In genomic region chrX:11086257-11087072, GRCm38 (mm10) we compare ENCODE assay signal across 16 mouse cellular contexts.
DNase-seq lines count a peak whose midpoint lies in the region; ATAC-seq and TF ChIP-seq lines count a peak whose summit lies in the region.
"Had no signal": no experiment of that assay in that cellular context is flagged by ENCODE, and none has a peak within 500 bp of the region (broad histone marks: within the 10 kb centered on the region; RNA-seq: fewer than 3 reads in every experiment).

No protein-coding gene starts in this region.

- intact Hi-C loops in heart, postnatal 14 days (cut with DNase I) = no loop called here

- TF ChIP-seq CTCF in lung, postnatal 0 days (IDR thresholded peaks at IDR 0.05) = no peak

- H3K27me3 ChIP-seq in lung, postnatal 0 days (replicated peaks; ENCODE audit: insufficient read depth, low read length) = no peaks in the 10 kb centered on the region
- H3K27me3 ChIP-seq: embryonic facial prominence, embryonic 12.5 days; forebrain, embryonic 13.5 days had no signal

- DNase-seq in heart, adult 11 months = peak; percentile 49
- DNase-seq in heart, postnatal 14 days = no peak
- DNase-seq in brain, adult 2 months (ENCODE audit: low read depth, low spot score) = peak; percentile 4
- peak; percentile 78 for DNase-seq in kidney, adult 9 months
- peak; percentile 61 for DNase-seq in lung, postnatal 0 days (ENCODE audit: low spot score)
- DNase-seq in layer of hippocampus, adult 9-10 months (ENCODE audit: low spot score) = no peak
- DNase-seq in spleen, adult 12 weeks (ENCODE audit: low spot score) = no peak
- DNase-seq in embryo, embryonic 11 days = no peak
- DNase-seq: cerebellum, postnatal 10 days; gastrocnemius, postnatal 14 days; spleen, adult 18-20 months; thymus, adult 2 months had no signal

- no peak overlapping the region for H3K4me2 ChIP-seq in lung, postnatal 0 days (replicated peaks; ENCODE audit: low read depth, low read length)
- H3K4me2 ChIP-seq: embryonic facial prominence, embryonic 12.5 days; forebrain, embryonic 13.5 days had no signal

- TF ChIP-seq EP300 in lung, postnatal 0 days (IDR thresholded peaks at IDR 0.05) = no peak

- H3K9ac ChIP-seq in lung, postnatal 0 days (replicated peaks; ENCODE audit: low read depth) = no peak overlapping the region
- H3K9ac ChIP-seq: embryonic facial prominence, embryonic 12.5 days; forebrain, embryonic 13.5 days had no signal

- 54% methylated on average over 6 of the region's 7 CpGs for WGBS in lung, postnatal 0 days

- H3K27ac ChIP-seq in lung, postnatal 0 days (ENCODE audit: low read length) = no peak overlapping the region
- H3K27ac ChIP-seq: embryonic facial prominence, embryonic 12.5 days; forebrain, embryonic 13.5 days; macrophage had no signal

- no peaks in the 10 kb centered on the region for H3K4me1 ChIP-seq in lung, postnatal 0 days (ENCODE audit: insufficient read depth, low read depth, low read length)
- H3K4me1 ChIP-seq: embryonic facial prominence, embryonic 12.5 days had no signal

- no peak overlapping the region for H3K4me3 ChIP-seq in lung, postnatal 0 days (ENCODE audit: low read depth, low read length)
- H3K4me3 ChIP-seq: embryonic facial prominence, embryonic 12.5 days; forebrain, embryonic 13.5 days; myocyte had no signal

- no peaks in the 10 kb centered on the region for H3K9me3 ChIP-seq in lung, postnatal 0 days (ENCODE audit: low read length)
- H3K9me3 ChIP-seq: embryonic facial prominence, embryonic 12.5 days; forebrain, embryonic 13.5 days had no signal

- ATAC-seq in lung, postnatal 0 days = peak; percentile 68
- ATAC-seq: forebrain, embryonic 13.5 days had no signal

- H3K36me3 ChIP-seq in lung, postnatal 0 days (ENCODE audit: insufficient read depth, low read length) = no peaks in the 10 kb centered on the region
- H3K36me3 ChIP-seq: embryonic facial prominence, embryonic 12.5 days had no signal

Comparison
In these comparisons a context has a peak if more than half of its experiments do, and no peak if none do; other contexts are left out.
1. DNase-seq: peak in heart, adult 11 months (single experiment), brain, adult 2 months (single experiment), kidney, adult 9 months (single experiment) and lung, postnatal 0 days (single experiment); none in heart, postnatal 14 days (0 of 2), layer of hippocampus, adult 9-10 months (single experiment), spleen, adult 12 weeks (single experiment) and embryo, embryonic 11 days (single experiment).